Mouse (Mus musculus): Measurements from ENCODE around the gene Inhbc.
A peak's percentile ranks its signal among the peaks of the same experiment; 100 is the strongest.
"Not testable (repeated sequence)": the region's sequence is repeated elsewhere in the genome, so short reads cannot be mapped to it uniquely, and the experiment has no call there.

The Inhbc gene

GRCm38 (mm10) chr10:127325454-127326016 lies 44.7 kb downstream of the Inhbc start:
- no peak for DNase-seq

DNA sequence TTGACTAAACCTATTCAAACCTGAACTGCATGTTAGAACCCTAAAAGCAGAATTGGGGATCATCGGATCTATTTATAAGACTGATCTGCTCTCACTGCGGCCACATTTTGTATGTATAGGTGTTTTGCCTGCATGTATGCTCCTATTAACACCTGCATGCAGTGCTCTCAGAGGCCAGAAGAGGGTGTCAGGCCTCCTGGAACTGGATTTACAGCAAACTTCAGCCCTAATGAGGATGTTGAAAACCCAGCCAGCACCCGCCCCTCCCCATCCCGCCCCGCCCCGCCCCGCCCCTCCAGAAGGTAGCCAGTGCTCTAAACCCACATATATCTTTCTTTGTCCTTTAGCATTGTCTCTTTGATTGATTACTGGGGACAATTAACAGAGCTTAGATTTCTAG lies 45.7 kb downstream of the Inhbc start:
- peak; percentile 71 for DNase-seq

DNA sequence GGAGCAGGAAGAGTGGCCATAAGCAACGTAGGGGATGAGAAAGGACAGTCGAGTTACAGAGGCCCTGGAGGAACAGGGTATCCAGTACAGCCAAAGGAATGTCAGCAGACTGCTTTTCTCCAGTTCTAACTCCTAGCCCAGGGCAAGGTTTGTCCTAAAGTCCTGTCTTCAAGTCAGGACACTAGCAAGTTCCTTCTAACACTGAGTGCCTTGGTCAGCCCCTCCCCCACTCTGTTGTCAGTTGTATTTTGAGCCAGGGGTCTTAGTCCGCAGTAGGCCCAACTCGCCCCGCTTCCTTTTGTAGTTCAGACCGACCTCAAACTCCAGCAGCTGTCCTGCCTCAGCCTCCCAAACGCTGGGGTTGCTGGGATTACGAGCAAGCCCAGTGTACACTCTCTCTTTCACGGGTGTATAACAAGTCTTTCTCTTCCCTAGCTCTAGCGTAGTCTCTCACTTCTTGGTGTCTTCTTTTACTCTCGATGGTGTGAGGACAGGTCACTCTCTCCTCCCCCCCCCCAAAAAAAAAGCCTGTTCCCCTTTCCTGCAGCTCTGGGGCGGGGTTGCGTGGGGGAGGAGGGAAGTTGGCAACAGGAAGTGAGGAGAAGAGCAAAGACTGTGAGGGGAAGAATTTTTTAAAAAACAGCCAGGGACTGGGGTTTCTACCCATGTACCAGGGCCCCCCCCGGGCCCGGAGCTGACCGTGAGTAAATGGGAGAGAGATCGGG lies 46.9 kb downstream of the Inhbc start:
- no peak for DNase-seq

DNA sequence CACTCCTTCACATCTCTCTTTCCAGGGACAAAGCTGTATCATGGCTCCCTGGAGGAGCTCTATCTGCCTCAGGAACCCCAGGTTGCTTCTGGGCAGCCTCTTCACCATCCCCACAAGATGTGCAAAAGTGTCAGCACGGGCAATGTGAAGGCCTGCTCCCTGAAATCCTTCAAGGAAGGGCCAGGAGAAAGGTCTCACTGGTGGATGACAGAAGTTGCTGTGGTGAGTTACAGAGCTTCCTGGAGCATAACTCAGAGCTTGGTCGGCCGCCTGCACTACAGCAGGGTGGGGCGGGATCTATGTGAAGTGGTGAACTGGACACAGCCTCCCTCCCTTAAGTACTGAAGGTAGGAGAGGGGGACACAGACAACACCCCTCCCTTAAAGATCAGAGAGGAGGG lies 47.6 kb downstream of the Inhbc start:
- no peak for DNase-seq

DNA sequence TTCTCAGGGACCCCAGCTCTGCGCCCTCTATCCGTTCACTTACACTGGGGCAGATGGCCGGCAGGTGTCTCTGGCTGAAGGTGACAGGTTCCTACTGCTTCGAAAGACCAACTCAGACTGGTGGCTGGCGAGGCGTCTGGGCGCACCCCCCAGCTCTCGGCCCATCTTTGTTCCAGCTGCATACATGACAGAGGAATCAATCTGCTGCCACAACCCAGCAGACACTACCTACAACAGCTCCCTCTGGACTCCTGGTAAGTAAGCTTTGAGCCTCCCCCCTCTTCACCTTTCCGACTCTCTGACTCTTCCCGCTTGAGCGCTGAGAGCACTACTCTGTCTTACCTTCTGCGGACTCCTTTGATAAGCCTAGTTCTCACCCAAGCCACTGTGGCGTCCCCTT lies 48.1 kb downstream of the Inhbc start:
- no peak for DNase-seq

DNA sequence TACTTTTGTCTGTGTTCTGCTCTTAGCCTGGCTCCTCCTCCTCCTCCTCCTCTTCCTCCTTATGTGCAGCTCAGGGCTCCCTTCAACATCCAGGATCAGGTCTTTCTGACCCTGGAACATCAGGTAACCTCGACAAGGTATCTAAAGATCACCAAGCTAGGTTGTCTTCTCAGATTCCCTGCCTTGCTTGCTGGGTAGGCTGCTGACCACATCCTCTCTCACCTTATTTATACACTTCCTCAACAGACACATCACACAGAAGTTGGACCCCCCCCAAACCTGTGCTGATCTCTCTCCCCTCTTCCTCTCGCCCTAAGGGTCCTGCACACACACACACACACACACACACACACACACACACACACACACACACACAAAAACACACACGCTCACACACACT lies 48.6 kb downstream of the Inhbc start, which contains the start of gene Arhgap9:
Gene Arhgap9, plus strand, starts transcription at position 344 of the 400 bp plus-strand sequence.
- DNase-seq = no peak

DNA sequence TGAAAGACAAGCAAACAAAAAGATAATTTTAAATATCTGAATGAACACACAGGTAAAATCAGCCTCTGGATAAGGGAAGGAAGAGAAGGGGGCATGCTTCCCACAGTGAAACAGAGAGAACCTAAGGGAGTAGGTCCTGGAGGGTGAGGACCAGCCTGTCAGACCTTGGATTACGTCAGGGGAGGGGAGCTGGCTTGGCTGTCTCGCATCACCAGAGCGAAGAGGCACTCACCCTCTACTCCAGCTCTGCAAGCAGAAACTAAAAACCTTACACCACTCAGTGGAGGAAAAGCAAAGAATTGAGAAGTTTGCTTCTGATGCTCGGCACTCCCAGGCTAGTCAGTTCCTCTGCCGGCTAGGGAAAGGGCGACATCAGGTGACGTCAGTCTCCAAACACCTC lies 50.3 kb downstream of the Inhbc start:
- DNase-seq = no peak

DNA sequence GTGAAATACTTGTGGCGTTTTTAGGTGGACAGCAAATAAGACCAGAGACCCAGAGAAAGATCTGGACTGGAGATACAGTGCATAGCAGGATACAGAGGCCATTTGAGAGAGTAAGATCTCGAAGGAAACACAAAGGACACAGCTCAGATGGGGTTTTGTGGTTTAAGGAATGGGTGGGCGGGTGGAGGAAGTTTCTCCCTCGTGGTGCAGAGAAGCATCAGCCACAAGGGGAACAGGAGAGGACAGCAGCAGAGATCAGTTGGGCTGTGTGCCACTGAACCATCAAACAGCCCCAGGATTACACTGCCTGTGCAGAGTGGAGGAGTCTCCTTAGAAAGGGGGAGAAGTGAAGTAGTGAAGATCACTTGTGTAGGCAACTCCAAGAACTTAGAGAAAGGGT lies 52.2 kb downstream of the Inhbc start:
- DNase-seq = no peak

GRCm38 (mm10) chr10:127317277-127317676 lies 53.0 kb downstream of the Inhbc start:
- DNase-seq = no peak

- DNase-seq = not testable (repeated sequence)
Measured at GRCm38 (mm10) chr10:127314950-127315349, 55.3 kb downstream of the Inhbc start.

DNA sequence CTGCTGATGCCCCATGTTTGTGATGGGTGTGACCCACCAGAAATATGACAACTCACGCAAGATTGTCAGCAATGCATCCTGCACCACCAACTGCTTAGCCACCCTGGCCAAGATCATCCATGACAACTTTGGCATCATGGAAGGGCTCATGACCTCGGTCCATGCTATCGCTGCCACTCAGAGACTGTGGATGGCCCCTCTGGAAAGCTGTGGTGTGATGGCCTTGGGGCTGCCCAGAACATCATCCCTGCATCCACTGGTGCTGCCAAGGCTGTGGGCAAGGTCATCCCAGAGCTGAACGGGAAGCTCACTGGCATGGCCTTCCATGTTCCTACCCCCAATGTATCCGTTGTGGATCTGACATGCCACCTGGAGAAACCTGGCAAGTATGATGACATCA lies 56.7 kb downstream of the Inhbc start:
- DNase-seq = not testable (repeated sequence)

- DNase-seq = no peak
Measured at GRCm38 (mm10) chr10:127312858-127313257, 57.4 kb downstream of the Inhbc start.

DNA sequence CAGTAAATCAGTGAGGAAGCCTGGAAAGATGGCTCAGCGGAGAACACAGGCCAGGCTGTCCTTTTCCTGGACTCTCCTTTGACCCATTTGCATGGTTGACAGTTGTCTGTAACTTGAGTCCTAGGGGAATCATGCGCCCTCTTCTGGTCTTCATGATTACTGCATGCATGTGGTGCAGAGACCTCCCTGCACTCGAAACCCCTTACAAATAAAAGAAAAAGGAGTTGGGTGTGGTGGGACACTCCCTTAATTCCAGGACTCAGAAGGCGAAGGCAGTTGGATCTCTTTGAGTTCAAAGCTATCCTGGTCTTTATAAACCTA lies 57.9 kb downstream of the Inhbc start:
- peak; percentile 93 for DNase-seq

DNA sequence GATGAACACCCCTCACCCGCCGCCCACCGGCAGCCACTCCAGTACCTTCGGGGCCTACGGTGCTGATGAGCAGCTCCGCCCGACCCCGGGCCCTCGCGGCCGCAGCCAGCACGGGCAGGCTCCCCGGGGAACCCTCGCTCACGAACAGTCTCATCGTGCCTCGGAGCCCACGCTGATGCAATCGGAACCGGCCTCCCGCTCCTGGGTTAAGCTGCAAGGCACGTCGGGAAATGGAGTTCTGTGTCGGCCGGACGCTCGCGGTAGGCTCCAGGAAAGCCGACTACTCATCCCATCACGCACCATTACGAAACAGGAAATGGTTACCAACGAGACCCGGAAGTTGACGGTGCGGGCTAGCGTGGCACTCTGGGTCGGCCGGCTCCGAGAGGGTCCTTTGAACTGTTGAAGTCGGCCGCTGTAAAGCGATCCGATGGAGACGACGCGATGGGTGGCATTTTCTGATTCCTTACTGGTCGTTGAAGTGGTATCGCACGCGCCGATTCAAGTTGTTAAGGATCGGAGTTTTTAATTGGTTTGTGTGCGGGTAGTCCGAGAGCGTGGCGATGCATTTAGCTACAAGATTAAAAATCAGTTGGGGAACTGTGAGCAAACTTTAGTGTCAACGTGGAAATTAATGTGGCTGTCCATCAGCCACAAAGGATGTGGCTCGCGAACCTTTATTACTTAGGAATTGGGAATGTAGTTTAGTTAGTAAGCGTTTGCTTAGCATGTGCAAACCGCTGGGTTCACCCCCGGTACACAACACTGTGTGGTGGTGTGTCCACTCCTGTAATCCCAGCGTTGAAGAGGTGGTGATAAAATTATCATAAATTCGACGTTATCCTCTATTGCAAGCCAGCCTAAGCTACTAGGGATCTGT lies 58.5 kb downstream of the Inhbc start, which contains the start of gene Mars:
Gene Mars, minus strand, starts transcription at position 311 of the 880 bp plus-strand sequence.
- DNase-seq = peak; percentile 97

DNA sequence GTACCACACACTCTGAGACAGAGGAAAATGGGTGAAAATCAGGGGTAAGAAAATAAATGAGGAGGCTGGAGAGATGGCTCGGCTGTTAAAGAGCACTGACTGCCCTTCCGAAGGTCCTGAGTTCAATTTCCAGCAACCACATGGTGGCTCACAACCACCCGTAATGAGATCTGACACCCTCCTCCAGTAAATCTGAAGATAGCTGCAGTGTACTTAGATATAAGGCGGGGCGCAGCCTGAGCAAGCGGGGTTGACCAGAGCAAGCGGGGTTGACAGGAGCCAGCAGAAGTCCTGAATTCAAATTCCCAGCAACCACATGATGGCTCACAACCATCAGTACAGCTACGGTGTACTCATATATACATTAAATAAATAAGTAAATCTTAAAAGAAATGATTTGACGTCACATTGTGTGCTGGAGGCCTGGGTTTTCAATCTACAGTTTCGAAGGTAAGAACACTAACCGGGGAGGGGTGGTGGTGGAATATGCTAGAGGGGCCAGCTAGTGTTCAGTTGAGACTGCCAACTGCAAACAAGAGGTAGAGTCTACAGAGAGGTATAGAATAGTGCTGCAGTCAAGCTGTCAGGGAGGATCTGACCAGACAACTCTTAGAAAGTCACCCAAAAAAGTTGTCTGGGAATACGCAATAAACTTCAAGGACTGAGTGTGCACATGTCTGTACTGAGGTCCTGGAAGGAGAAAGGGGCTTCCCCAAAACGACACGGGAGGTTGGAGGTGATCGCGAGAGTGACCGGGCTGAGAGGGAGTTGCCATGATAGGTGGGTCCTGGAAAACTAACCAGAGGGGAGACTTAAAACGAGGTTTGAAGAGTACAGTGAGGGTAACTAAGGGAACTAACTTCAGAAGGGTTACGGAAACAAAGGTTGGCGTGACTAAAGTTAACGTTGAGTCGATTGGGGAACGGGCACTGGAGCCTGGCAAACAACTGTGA lies 59.4 kb downstream of the Inhbc start:
- DNase-seq = peak; percentile 63

DNA sequence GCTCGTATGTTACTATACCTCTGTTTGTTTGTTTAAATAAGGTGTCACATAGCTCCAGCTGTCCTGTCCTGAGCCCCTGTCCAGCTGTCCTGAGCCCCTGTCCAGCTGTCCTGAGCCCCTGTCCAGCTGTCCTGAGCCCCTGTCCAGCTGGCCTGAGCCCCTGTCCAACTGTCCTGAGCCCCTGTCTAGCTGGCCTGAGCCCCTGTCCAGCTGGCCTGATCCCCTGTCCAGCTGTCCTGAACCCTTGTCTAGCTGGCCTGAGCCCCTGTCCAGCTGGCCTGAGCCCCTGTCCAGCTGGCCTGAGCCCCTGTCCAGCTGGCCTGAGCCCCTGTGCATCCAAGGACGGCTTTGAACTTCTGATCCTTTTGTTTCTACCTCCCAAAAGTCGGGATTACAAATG lies 61.1 kb downstream of the Inhbc start:
- not testable (repeated sequence) for DNase-seq
